Mouse (Mus musculus): ENCODE measurements around the gene Cdc42bpa.

Cdc42bpa gene

DNA sequence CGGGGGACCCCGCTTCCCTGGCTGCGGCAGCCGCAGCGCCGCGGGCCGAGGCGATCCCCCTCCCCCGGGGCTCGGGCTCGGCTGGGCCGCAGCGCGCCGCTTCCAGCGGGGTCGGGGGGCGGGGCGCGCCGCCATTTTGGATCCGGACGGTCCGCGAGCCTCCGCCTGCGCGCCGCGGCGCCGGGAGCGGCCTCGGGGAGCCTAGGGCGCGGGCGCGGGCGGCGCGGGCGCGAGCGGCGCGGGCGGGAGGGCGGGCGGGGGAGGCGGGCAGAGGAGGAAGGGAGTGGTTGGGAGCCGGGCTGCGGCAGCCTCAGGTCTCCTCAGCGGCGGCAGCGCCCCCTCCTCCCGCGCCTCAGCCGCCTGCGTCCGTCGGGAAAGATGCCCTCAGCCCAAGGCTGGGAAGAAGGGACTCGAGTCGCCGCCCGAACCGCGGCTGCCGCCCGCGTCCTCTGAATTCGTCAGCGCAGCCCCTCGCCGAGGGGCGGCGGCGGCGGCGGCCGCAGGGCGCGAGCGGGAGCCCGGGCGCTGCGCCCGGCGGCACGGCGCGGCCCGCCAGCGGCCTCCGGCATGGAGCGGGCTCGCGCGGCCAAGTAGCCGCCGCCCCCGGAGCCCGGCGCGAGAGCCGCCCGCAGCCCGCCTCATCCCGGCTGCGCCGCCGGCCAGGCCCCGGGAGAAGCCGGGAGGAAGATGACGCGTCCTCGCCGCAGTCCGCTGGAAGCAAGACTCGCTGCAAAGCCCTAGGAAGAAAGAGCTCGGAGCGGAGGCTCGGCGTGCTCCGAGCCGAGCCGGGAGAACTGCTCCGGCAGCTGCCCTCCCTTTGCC, at the start of gene Cdc42bpa:
Gene Cdc42bpa (plus strand): TSS at position 752 of the 822 bp plus-strand sequence.
- peak; percentile 62 for DNase-seq

GRCm38 (mm10) chr1:179913471-179913870, 46.8 kb upstream of the Cdc42bpa start:
- no peak for DNase-seq

DNA sequence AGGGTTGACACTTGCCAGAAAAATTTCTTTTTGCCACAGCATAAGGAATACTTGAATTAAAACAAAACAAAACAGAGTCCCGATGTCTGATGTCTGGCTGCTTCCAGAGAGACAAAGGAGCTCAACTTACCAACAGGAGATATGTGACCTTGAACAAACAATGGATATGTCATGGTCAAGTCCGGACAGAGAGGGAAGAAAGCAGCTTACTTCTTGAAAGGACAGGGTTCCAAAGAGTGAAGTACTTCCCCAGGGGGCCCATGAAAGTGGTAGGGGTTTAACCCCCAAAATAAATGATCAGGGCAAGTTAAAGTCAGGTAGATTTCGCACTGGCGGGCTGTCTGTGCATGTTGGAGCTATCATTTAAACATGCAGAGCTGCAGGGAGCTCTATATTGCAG, 43.2 kb upstream of the Cdc42bpa start:
- no peak for DNase-seq

- DNase-seq, result no peak
These were observed 42.8 kb upstream of the Cdc42bpa start for GRCm38 (mm10) chr1:179917481-179917880.

DNA sequence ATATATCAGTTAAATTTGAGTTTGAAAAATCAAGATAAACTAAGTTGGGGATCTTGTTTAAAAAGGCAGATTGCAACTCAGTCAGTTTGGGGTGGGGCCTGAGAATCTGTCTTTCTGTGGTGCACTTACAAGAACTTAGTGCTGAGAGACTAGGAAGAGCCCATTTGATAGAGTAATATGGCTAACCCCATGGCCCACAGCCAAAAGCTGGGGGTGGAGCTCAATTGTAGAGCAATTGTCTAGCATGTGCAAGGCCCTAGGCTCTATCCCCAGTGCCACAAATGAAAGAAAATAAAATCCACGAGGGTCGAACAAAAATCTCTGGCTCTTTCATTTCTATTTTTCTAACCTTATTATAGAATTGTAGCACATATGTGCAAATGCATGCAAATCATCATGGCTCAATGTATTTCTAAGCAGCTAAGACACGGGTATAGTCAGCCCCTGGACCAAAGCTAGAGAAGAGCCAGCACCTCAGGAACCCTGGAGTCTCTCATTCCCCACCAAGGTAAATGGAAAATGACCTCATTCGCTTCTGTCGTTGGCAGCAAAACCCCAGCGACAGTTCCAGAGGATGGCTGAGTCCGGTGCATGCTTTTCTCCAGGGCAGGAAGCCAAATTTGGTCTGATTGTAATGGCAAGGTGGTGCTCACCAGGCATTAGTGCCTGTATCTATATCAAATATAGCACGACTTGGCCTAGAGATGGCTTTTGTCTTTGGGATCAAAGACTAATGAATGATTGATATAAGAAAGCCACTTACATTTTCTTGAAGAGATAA, 40.4 kb upstream of the Cdc42bpa start:
- DNase-seq, result no peak

GRCm38 (mm10) chr1:179923661-179924405, 36.4 kb upstream of the Cdc42bpa start:
- DNase-seq, result no peak

DNA sequence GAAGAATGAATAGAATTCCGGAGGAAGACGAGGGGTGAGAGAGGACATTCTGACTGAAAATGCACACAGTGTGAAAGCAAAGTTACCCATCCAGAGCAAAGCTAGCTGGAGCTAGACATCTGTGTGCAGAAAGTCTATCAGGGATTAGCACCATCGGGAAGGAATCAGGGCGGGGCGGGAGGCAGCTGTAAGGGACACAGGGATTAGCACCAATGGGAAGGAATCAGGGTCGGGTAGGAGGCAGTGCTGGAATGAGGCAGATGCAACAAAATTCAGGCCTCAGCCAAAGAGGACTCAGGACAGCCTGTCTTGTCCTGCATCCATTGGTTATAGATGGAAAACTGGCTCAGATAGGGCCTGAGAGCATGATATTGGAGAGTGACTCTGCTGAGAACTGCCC, 34.0 kb upstream of the Cdc42bpa start:
- no peak for DNase-seq

DNA sequence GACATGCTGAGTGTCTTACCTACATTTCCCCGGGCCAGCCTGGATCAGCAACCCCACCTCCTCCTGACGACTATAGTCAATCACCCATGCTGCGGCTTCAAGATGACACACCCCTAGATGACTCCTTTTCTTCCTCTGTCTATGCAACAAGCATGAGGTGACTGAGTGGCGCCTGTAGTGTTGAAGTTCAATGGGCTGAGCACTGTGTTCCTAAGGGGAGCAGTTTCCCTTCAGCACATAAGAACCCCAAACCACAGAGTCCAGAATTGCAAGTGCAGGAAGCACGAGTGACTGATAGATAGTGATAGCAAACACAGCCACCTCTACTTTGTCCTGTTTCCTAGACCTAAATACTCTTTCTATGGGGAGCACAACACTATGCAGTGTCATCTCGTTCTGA, 33.2 kb upstream of the Cdc42bpa start:
- DNase-seq, result no peak

- DNase-seq, result no peak
These were observed 31.4 kb upstream of the Cdc42bpa start for GRCm38 (mm10) chr1:179928822-179929221.

DNA sequence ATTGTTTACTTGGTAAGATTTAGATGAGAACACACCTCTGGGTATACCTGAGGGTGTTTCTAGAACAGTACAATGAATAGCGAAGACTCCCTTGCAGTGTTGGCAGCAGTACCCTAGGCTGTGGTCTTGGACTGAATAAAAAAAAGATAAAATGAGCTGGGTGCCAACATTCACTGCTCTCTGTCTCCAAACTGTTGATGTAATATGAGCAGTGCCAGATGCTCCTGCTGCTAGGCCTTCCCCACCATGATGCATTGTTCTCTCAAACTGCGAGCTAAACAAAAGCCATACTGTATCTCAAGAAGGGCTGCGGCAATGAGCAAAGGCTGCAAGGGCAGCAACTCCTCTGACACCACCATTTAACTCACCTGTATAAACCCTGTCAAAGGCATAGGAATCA, 29.0 kb upstream of the Cdc42bpa start:
- peak; percentile 79 for DNase-seq

DNA sequence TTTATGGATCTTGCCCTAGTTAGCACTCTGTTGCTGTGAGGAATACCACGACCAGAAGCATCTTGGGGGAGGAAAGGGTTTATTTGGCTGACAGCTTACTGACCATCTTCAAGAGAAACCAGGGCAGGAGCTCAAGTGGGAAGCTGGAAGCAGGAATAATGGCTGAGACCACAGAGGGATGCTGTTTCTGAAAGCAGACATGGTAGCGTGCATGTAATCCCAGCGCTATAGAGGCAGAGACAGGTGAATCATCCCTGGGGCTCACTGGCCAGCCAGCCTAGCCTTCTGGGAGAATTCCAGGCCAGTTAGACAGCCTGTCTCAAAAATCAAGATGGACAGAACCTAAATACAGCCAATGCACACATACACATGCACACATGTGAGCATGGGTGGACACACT, 26.2 kb upstream of the Cdc42bpa start:
- DNase-seq, result no peak

GRCm38 (mm10) chr1:179940071-179940786, 20.0 kb upstream of the Cdc42bpa start:
- DNase-seq, result peak; percentile 84

DNA sequence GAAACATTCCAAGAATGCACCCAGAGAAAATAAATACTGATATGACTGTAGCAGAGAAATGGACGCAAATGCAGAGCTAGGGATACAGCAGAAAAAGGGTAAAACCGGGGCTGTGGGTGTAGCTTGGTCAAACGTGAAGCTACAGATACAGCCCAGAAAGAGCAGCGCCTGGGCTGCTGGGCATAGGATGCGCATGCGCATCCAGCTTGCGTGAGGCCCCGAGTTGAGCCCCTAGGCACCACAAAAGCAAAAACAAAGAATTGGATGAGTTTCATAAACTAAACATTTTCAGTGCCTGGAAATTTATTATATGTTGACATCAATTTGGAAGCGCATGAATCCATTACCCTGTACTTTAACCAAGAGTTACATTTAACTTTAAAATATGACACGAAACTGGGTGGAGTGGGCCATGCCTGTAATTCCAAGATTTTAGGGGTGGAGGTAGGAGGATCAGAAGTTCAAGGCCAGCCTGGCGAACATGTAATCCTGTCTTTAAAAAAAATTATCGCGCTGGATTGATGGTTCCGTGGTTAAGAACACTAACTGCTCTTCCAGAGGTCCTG, 19.4 kb upstream of the Cdc42bpa start:
- no peak for DNase-seq

DNA sequence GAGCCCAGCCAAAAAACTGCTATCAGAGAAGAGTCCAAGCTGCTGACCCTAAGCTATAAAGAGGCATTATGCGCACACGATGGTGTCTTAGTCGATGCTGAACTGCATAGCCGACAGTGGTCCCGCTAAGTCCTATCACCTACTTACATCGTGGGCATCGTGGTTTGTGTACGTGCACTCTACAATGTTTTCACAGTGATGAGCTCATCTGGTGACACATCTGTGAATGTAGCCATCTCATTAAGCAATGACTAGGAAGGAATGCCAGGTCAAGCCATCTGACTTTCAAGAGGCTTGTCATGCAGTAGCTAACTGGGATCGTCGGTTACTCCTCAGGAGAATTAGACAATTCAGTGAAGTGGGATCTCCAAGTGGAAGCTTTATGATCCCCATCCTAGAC, 15.3 kb upstream of the Cdc42bpa start:
- no peak for DNase-seq

DNA sequence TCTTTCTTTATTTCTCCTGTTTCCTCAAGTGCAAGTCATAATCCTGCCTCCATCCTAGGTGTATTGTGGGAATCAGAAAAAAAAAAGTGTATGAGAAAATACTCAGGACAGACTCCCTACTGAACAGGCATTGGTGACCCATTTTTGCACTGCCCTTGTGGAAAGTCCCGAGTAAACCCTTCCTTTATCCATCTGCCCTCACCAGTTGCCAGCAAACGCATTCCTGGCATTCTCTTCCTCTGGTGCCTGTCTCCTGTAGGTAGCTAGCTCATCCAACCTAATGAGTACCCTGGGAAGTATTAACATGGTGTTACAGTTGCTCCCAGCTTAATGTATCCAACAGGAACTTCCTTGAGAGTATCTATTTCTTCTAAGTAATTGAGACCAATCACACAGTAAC, 13.7 kb upstream of the Cdc42bpa start:
- DNase-seq, result no peak

DNA sequence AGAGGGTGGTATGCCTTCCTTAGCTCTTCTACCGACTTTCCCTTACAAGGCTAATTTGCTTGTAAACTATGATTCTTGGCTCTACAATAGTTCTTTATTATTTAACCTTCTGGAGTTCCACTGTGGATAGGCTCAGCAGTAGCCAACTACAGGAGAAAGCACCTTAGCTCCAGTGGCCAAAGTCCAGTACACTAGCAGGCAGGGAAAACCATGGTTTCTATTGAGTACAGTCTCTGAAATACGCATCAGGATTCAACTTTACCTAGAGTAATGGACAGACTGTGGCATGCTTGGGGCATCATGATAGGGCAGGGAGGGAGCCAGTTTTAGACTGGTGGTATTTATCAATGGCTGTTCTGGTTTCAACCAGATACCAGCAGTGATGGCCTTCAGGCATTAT, 12.6 kb upstream of the Cdc42bpa start:
- no peak for DNase-seq

DNA sequence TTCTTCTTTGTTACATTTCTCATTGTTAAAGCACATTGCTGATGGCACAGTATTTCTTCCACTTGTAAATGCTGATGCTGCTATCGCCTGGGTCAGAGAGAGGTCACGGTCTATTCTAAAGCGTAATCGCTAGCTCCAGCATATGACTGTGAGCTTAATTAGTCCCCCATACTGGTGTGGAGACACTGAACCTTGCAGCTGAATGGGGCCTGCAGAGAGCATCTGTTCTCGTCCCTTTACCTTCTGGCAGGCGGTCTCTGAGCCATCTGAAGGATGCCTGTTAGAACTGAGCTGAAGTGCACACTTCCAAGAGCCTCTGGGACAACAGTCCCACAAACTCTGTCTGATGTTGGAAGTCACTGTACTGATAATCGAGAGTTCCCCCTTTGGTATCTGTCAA, 8.7 kb upstream of the Cdc42bpa start:
- DNase-seq, result no peak

- no peak for DNase-seq
These were observed 7.0 kb upstream of the Cdc42bpa start for GRCm38 (mm10) chr1:179953251-179953650.

GRCm38 (mm10) chr1:179957431-179957830, 2.8 kb upstream of the Cdc42bpa start:
- no peak for DNase-seq

- peak; percentile 25 for DNase-seq
These were observed 1.2 kb upstream of the Cdc42bpa start for GRCm38 (mm10) chr1:179958871-179959720.

DNA sequence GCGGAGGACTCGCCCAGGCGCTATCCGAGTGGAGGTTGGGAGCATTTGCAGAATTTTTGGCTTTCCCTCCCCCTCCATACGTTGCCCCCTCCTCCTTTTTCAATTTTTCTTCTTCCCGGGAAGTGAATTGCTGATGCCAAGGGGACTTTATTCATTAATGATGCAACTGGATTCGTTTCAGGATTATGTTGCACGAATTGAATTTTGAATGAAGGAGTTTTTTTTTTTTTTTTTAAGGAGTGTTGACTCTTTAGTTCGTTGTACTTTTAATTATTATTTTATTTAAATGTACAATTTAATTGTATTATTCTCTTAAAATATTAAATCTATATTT, 238 bp downstream of the Cdc42bpa start:
- DNase-seq, result no peak
